In genomic region chr6:97520566-97520965, GRCm38 (mm10) we compare ENCODE assay signal across 13 mouse cellular contexts.
DNase-seq lines count a peak whose midpoint lies in the region; ATAC-seq and TF ChIP-seq lines count a peak whose summit lies in the region.
"Had no signal": no experiment of that assay in that cellular context is flagged by ENCODE, and none has a peak within 500 bp of the region (broad histone marks: within the 10 kb centered on the region; RNA-seq: fewer than 3 reads in every experiment).

No protein-coding gene starts in this region.

- peaks cover 14% of the 10 kb centered on the region for H3K4me1 ChIP-seq in kidney, adult 2 months (ENCODE audit: control insufficient read depth, insufficient read depth, low read length)
- H3K4me1 ChIP-seq in kidney, embryonic 15.5 days = peaks cover 20% of the 10 kb centered on the region
- H3K4me1 ChIP-seq in CH12.LX (ENCODE audit: control insufficient read depth in 1 of 2, insufficient read depth in 2 of 2) = peaks cover 6 to 23% of the 10 kb centered on the region in 2 experiments; a peak in 3 of 4 replicates

- dilution Hi-C loops in CH12.LX (cut with MboI; ENCODE audit: extremely low pct_ligation_motif_present, extremely low pct_unique_long_range_greater_than_20kb, low sequenced_read_pairs) = no loop called here

- TF ChIP-seq RAD21 in CH12.LX (IDR thresholded peaks at IDR 0.05; ENCODE audit: low read depth, low read length) = no peak; the same call in 1 of the 2 replicates

- no peaks in the 10 kb centered on the region for H3K79me2 ChIP-seq in CH12.LX (replicated peaks; ENCODE audit: control insufficient read depth, extremely low read depth, insufficient read depth, poor library complexity, severe bottlenecking)

- no peak for DNase-seq in kidney, adult 2 months
- peak; percentile 40 for DNase-seq in 3T3-L1 (ENCODE audit: low read depth, low spot score)
- DNase-seq in CH12.LX (ENCODE audit: extremely low read depth) = peak; percentile 27
- DNase-seq in embryo, embryonic 10 days (ENCODE audit: low spot score) = peak; percentile 67
- no peak for DNase-seq in ovary, postnatal 14 days (ENCODE audit: low spot score)
- no peak for DNase-seq in neural tube, embryonic 10.5 days (ENCODE audit: extremely low spot score, low spot score)
- DNase-seq: cerebellum, adult 8-10 months; gastrocnemius, postnatal 36 days; kidney, postnatal 25 days; thymus, postnatal 14 days had no signal

- H3K27me3 ChIP-seq in kidney, adult 2 months (replicated peaks; ENCODE audit: control insufficient read depth, insufficient read depth, low read length) = no peaks in the 10 kb centered on the region
- H3K27me3 ChIP-seq in kidney, embryonic 15.5 days = 0 out of 2 replicates have a peak, but pooled peaks cover 4% of the 10 kb centered on the region
- H3K27me3 ChIP-seq in CH12.LX (replicated peaks) = no peaks in the 10 kb centered on the region

- H3K9ac ChIP-seq in kidney, embryonic 15.5 days = no peak overlapping the region
- H3K9ac ChIP-seq in CH12.LX (ENCODE audit: insufficient read depth, low read depth) = no peak overlapping the region

- H3K4me3 ChIP-seq in kidney, adult 2 months (ENCODE audit: insufficient read depth, low read depth, low read length) = no peak overlapping the region
- no peak overlapping the region for H3K4me3 ChIP-seq in kidney, embryonic 15.5 days (replicated peaks)
- no peak overlapping the region for H3K4me3 ChIP-seq in CH12.LX (replicated peaks in 1 of 3; ENCODE audit: low read depth in 2 of 3, low read length in 2 of 3, poor library complexity in 1 of 3)
- H3K4me3 ChIP-seq: erythroblast, embryonic 14.5 days; megakaryocyte, embryonic 14.5 days had no signal

- H3K36me3 ChIP-seq in kidney, adult 2 months (ENCODE audit: control insufficient read depth, insufficient read depth, low read length) = no peaks in the 10 kb centered on the region
- no peaks in the 10 kb centered on the region for H3K36me3 ChIP-seq in kidney, embryonic 15.5 days
- H3K36me3 ChIP-seq in CH12.LX (replicated peaks in 1 of 2; ENCODE audit: control insufficient read depth in 1 of 2, insufficient read depth in 1 of 2, low read length in 1 of 2) = no peaks in the 10 kb centered on the region

- no peak overlapping the region for H3K4me2 ChIP-seq in kidney, embryonic 15.5 days
- no peak overlapping the region for H3K4me2 ChIP-seq in CH12.LX (ENCODE audit: insufficient read depth, low read depth, poor library complexity, severe bottlenecking)

- TF ChIP-seq EP300 in CH12.LX (IDR thresholded peaks at IDR 0.05; ENCODE audit: low read length) = no peak

- TF ChIP-seq CTCF in kidney, adult 2 months (conservative IDR thresholded peaks at IDR 0.05; ENCODE audit: insufficient read depth, insufficient read length, low read depth, low read length) = peak; percentile 30
- peak; percentile 67 to 82 for TF ChIP-seq CTCF in CH12.LX (conservative IDR thresholded peaks at IDR 0.05 in 1 of 2, IDR thresholded peaks at IDR 0.05 in 1 of 2; ENCODE audit: low read depth in 2 of 2, low read length in 2 of 2)

- in situ Hi-C loops in CH12.LX (cut with MboI; ENCODE audit: low pct_ligation_motif_present, low pct_unique_long_range_greater_than_20kb, low sequenced_read_pairs) = loop anchor here (5.0 to 10.0 kb wide), 2 partner anchors 103 to 246 kb away; no protein-coding TSS in a partner anchor

- no peak for ATAC-seq in kidney, embryonic 15.5 days (replicated peaks; ENCODE audit: low FRiP score)

- H3K27ac ChIP-seq in kidney, adult 2 months (ENCODE audit: insufficient read depth, low read depth, low read length) = no peak overlapping the region
- no peak overlapping the region for H3K27ac ChIP-seq in kidney, embryonic 15.5 days
- no peak overlapping the region for H3K27ac ChIP-seq in CH12.LX (ENCODE audit: insufficient read depth, low read depth)

- no peak for TF ChIP-seq POLR2A in kidney, adult 2 months (IDR thresholded peaks at IDR 0.05; ENCODE audit: low read depth, low read length)
- TF ChIP-seq POLR2A in CH12.LX (IDR thresholded peaks at IDR 0.05; ENCODE audit: low read depth, low read length) = no peak

- no peaks in the 10 kb centered on the region for H3K9me3 ChIP-seq in kidney, embryonic 15.5 days (replicated peaks)
- no peaks in the 10 kb centered on the region for H3K9me3 ChIP-seq in CH12.LX (replicated peaks; ENCODE audit: low read length)
- H3K9me3 ChIP-seq: megakaryocyte, embryonic 14.5 days had no signal

- 60% methylated on average over 2 of the region's 2 CpGs for WGBS in kidney, adult 2 months
- WGBS in kidney, embryonic 15.5 days = 46% methylated on average over 2 of the region's 2 CpGs

TF ChIP-seq in CH12.LX, 34 proteins besides CTCF, POLR2A, EP300 and RAD21:
- TF ChIP-seq SMC3 (IDR thresholded peaks at IDR 0.05; ENCODE audit: low read depth, low read length) (peak; percentile 24), MAFK (IDR thresholded peaks at IDR 0.05; ENCODE audit: insufficient replicate concordance, low read length) (no peak), POLR2AphosphoS2 (IDR thresholded peaks at IDR 0.05; ENCODE audit: low read depth, low read length) (no peak)

Comparison
In these comparisons a context has a peak if more than half of its experiments do, and no peak if none do; other contexts are left out.
1. DNase-seq: peak in 3T3-L1 (single experiment), CH12.LX (single experiment) and embryo, embryonic 10 days (single experiment); none in kidney, adult 2 months (single experiment), ovary, postnatal 14 days (single experiment) and neural tube, embryonic 10.5 days (single experiment).